Mouse (Mus musculus) ES-E14 (cell line): ENCODE measurements around the gene Ddah2.

Experiments
- CHD2 ChIP-seq: IDR thresholded peaks from 2 replicates; pipeline ENCODE4 v1.6.1; 2014; ENCODE audit warnings: mild to moderate bottlenecking, low read depth, low read length, inconsistent platforms
- HCFC1 ChIP-seq: IDR thresholded peaks from 2 replicates; pipeline ENCODE4 v1.6.1; 2012; ENCODE audit warnings: low read length, inconsistent platforms, borderline replicate concordance; ENCODE audit not compliant: insufficient read depth
- MAFK ChIP-seq: IDR thresholded peaks from 2 replicates; pipeline ENCODE4 v1.6.1; 2014; ENCODE audit warnings: mild to moderate bottlenecking, low read depth, low read length, inconsistent platforms; ENCODE audit not compliant: insufficient read depth
- ZC3H11A ChIP-seq: IDR thresholded peaks from 2 replicates; pipeline ENCODE4 v1.6.1; 2012; ENCODE audit warnings: low read depth, mild to moderate bottlenecking, inconsistent platforms, low read length, borderline replicate concordance
- ZNF384 ChIP-seq: IDR thresholded peaks from 2 replicates; pipeline ENCODE4 v1.6.1; 2012; ENCODE audit warnings: low read depth, low read length, inconsistent platforms

DNA sequence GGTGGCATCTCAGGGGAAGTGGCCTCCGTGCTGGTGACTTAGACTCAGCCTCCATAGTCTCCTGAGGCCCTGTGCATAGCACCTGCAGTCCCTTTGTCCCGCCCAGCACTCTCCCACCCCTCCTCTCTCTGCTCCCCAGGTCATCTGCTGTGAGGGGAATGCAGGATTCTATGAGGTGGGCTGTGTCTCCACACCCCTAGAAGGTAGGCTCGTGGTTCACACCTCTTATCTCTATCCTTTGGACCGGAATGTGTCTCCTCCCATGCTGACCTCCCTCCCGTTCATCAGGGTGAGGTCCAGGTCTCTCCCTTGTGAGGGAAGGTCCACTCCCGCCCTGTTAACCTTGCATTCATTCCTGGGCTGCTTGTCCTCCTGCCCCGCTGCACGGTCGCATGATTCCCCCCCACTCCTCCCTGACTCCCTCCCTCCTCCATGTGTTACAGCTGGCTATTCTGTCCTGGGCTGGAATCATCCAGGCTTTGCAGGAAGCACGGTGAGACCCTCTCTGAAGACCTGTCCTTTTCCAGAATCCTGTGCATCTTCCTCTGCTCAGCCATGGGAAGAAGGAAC lies 41.4 kb downstream of the Ddah2 start:
- no peak for TF ChIP-seq CHD2
- no peak for TF ChIP-seq ZC3H11A
- no peak for TF ChIP-seq MAFK
- no peak for TF ChIP-seq ZNF384
- no peak for TF ChIP-seq HCFC1
